Mouse (Mus musculus) left cerebral cortex, postnatal 10 days (tissue): Measurements from ENCODE around the gene Ascl2. TPM values are rescaled to one million over a fixed set of nuclear protein-coding genes. Genes with fewer than 3 reads are reported as not detected.

Experiments used
- DNase-seq, 2 experiments: peaks; one replicate each; pipeline ENCODE4 v3.0.0; 2021 to 2022; ENCODE audit warnings: low spot score in 2 of 2, mixed read lengths in 1 of 2; ENCODE audit errors: extremely low spot score in 1 of 2
- intact Hi-C: fragments of 180-260 bp; cut with DNase I; formaldehyde crosslinking; loops from one replicate; pipeline ENCODE4 v1.15.1; 2025
- total RNA-seq, 2 experiments: library from RNA; stranded (reverse); gene quantifications; 2 replicates each; pipeline ENCODE4 v1.2.3; 2021

The Ascl2 gene
- total RNA-seq, 2 experiments from 2014 or later = 0.43 to 0.58 TPM

DNA sequence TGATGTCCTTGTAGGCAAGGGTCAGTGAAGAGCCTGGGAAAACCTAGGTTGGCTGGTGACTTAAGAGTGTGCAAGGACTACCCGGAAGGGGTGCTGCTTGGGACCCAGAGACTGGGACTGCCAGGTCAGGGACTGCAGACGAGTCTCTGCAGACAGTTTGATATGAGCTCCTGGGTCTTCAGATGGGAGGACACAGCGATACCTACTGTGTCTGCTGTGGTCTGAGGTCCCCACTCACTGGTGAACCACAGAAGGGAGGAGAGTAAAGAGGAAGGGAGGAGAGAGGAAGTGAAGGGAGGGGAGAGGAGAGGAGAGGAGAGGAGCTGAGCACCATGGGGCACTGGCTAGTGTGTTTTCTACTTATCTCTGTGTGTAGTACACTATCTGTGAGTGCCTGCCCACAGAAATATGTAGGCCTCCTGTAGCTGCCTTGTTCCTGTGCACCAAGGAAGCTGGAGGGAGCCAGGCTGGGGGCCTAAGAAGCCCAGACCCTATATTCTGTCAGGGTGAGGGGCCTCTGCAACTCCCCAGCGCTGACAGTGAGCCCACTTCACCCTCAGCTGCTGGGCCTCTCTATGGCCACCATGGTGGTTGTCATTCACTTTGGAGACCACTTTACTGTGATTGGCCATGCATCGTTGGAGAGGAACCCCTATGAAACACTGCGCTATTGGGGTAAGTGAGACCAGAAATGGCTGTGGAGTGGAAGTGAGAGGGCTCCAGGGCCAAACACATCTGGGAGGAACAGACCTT is 36.5 kb upstream of the Ascl2 start:
- intact Hi-C loops = no loop called here
- no peak for DNase-seq

DNA sequence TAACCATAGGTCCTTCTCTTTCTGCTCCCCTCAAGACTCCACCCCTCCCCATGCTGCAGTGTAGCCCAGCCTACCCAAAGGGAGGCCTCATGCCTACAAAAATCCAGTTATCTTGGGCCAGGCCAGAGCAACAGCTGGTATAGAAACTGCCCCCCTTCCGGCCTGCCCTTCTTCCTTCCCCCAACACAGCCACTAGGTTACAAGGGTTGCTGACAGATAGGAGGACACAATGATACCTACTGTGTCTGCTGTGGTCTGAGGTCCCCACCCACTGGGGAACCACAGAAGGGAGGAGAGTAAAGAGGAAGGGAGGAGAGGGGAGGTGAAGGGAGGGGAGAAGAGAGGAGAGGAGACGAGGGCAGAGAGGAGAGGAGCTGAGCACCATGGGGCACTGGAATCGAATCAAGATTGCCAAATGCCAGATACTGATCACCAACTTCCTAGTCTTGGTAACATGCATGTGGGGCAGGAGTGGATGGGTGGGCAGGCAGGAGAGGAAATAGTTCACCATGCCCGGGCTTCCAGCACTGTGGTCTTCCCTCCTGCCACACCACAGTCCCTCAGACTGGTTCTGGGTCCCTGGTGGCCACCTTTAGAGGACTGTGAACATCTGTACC is 35.8 kb upstream of the Ascl2 start, which contains the start of gene Tspan32:
TSS of gene Tspan32 (plus strand) at position 320 of the 617 bp plus-strand sequence.
- intact Hi-C loops = no loop called here
- DNase-seq = no peak

DNA sequence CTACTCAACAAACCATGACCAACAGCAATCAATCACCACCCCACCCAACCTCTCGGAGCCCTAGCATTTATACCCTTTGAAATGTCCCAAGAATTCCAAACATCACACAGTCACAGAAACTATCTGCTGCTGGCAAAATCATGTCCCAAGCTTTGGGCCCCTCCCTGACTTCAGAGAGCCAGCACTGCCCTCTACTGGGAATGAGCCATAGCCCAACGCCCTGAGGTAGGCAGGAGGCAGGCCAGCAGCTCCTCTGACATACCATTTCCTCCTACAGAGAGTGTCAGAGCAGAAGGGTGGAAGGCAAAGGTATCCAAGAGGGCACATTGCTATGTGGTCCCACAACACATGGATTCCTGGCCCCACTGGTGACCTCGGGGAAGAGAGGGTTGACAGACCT is 33.6 kb upstream of the Ascl2 start:
- intact Hi-C loops = no loop called here
- no peak for DNase-seq

DNA sequence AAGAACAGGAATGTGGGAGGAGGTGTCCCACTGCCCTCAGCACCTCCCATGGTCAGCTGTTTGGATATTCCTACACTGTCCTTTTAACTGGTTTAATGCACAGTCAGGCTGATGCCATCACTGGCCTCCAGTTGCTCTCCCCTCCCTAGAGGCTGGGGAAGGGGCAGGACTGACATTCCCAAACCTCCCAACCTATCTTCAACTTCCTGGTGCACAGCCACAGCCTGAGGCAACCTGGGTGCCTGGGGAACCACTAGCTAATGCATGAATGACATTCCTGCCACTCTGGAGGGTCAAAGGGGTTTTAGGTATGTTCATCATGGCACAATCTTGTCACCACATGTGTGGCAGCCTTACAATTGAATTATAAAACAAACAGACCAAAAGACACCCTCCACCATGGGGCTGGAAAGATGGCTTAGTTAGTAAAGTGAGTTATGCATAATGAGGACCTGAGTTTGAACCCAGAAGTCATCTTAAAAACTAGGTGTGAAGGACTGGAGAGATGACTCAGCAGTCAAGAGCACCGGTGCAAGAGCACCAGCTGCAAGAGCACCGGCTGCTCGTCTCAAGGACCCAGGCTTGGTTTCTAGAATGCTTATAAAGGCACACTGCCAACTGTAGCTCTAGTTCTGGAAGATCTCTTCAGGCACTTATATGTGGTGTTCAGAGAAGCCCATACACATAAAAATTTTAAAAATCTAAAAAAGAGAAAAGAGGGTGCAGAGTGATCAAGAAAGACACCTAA is 28.5 kb upstream of the Ascl2 start:
- intact Hi-C loops = no loop called here
- DNase-seq = no peak

DNA sequence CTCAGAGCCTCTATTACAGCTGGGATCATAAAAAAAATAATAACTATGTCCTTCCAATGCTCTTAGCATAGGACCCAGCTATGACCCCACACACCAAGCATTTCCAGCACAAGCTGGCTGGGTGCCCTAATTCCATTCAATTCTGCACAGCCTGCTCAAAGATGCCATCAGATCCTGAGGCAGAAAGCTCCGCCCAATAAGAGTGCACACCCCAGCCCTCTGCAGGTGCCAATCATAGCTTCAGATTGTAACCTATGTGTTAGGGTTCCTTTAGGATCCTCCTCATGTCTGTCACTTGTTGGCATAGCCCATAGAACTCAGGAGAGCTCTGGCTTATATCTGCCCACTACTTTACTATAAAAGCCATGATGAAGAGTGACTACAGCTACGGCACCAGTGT is 27.9 kb upstream of the Ascl2 start:
- no peak for DNase-seq
- intact Hi-C loops = no loop called here

DNA sequence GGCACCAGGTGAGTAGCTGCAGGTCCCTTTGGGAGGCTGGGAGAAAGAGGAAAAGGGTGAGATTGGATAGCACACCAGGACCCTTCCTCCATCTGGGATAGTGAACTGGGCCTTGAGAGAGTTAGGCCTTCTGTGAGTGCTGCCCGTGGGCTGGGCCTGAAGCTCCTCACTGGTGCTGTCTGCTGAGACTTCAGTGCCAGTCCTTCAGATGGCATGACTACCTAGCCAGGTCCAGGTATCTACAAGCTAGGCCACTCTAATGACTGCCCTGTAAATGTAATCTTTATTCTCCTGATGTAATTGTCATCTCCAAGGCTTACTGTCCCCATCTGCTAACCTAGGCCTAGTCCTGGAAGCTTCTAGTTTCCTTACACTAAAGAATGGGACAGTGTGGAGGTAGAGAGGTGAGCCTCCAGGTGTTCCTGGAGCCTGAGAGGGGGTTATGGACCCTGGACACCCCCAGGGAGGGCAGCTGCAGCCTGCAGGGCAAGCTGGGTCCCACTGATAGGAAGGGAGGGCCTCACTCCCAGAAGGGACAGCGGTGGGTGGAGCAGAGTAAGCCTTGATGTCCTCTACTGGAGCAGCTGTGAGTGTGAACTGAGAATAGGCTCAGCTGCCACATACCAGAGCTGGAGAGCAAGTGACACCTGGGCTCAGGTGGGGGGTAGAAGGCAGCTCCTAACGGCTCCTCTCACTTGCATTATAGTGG is 26.7 kb upstream of the Ascl2 start:
- no peak for DNase-seq

DNA sequence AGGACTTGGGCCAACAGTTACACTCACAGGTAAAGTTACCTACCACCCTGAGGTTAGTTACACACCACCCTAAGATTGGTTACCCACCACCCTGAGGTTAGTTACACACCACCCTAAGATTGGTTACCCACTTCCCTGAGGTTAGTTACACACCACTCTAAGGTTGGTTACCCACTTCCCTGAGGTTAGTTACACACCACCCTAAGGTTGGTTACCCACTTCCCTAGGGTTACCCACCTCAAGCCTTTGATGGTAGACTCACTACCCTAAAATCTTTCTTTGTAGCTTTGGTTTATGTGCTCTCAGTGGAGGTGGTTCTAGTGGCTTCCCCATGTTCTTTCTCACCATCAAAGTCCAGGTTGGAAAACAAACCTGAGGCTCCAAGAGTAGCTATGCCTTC is 25.9 kb upstream of the Ascl2 start:
- DNase-seq = no peak
- intact Hi-C loops = no loop called here

More for the DNA sequence above, 26.7 kb upstream of the Ascl2 start:
- intact Hi-C loops = no loop called here

DNA sequence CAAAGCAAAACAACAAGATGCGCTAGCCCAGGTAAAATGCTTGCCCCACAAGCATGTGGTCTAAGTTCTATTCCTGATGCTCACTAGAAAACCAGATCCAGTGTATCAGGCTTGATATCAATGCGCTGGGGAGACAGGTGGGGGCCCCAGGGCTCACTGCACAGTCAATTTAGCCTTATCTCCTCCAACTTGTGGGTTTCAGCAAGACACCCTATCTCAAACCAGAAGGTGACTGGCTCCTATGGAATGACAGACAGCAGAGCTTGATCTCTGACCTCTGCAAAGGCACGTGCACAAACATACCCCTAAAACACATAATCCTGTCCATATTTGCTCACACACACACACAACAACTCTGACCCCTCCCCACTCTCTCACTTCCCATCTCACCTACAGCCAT is 18.7 kb upstream of the Ascl2 start:
- intact Hi-C loops = no loop called here

DNA sequence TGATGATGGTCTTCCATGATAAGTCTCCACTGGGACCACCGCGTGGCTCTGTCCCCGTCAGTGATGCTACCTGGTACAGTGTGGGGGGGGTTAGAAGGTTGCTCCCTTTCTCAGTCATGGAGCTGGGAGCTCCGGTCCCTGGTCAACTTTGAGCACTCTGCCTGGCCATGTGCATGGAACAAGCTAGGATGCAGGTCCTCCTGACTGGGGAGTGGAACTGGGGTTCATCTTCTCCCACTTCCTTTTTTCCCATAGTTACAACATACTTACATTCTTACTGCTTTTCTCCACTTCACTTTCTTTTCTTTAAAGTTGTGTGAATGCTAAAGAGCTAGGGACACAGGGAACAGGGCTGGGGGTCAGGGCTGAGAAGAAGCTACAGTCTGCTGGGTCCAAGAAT is 16.1 kb upstream of the Ascl2 start:
- intact Hi-C loops = no loop called here
- DNase-seq = no peak

More for the DNA sequence above, 18.7 kb upstream of the Ascl2 start:
- no peak for DNase-seq

DNA sequence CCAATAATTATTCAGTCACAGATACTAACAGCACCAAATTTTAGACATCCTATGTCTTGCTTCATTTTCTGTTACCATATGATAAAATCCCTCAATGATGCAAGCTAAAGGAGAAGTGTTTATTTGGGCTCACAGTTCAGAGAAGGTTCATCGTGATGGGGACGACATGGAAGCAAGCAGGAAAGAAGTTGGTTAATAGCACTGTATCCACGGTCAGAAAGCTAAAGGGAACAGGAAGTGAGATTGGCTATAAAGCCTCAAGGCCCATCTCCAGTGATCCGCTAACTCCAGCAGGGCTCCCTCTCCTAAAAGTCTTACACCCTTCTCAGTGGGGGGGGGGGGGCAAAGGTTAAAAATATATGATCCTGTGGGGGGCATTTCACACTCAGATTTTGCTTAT is 12.8 kb upstream of the Ascl2 start:
- intact Hi-C loops = no loop called here
- no peak for DNase-seq

DNA sequence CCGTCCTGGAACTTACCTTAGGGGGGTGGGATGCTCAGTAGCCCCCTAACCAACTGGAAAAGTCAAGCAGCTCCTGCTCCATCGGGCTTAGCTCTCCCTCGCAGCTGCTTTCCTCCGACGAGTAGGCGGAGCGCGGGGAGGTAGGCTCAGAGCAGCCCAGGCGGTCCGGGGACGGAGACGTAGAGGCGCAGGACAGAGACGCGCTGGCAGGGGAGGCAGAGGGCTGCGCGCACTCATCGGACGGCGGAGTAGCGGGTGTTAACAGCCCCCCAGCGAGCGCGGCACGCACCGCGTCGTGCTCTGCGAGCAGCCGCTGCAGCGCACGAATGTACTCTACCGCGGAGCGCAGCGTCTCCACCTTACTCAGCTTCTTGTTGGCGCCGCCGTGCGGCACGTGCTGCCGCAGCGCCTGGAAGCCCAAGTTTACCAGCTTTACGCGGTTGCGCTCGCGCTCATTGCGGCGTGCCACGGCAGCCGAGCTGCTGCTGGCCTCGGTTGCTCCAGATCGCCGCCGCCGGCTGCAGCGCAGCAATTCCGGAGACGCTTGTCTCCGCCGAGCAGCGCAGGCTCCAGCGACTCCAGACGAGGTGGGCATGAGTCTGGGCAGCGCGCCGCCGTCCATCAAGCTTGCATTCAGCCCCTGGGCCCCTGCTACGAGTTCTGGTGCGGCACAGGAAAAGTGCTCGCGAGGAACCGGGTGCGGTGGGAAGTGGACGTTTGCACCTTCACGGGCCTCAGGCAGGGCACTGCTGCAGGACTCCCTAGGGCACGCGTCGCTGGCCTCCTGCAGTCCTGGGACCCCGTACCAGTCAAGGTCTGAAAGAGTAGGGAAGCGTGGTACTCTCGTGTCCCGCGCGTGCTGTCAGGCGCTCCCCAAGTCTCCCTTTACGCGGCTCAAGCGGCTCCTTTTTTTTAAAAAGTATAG is 918 bp downstream of the Ascl2 start:
- intact Hi-C loops = no loop called here
- peak; percentile 48 to 73 for DNase-seq

DNA sequence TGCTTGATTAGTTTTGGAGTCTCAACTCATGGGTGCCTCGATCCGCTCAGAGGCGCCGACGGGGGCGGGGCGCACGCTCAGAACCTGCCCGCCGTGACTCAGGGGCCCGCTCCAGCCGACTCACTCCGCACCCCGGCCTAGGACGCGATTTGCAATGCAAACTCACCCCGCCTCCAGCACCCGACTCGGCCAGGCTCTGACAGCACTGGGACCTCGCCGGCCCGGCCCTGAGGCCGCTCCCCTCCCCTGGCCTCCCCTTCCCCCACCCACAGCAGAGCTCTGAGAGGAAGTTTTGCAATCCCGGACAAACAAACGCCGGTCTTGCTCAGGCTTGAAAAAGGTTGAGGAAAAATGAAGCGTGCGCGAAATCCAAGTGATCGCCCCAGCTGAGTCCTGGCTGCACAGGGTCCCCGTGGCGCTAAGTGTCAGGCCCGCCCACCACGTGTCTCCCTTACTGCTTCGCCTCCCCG is 1.6 kb downstream of the Ascl2 start:
- intact Hi-C loops = no loop called here
- DNase-seq = peak in 1 of 2 experiments; percentile 47

DNA sequence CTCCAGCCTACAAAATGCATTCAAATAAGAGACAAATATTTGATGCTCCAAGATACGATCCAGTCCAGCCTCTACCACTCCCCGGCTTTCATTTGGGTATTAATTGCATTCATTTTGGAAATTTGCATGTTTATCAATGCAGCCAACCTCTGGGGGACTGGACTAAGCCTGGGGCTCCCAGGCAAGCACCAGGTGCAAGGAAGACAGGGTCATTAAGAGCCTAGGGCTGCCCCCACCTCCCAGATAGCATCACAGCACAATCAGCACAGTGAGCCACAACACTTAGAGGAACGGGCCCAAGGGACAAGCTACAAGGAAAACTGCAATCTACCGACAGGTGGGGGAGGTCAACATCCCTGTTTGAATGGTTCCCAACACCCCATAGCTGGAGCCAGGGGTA is 9.3 kb downstream of the Ascl2 start:
- intact Hi-C loops = no loop called here

DNA sequence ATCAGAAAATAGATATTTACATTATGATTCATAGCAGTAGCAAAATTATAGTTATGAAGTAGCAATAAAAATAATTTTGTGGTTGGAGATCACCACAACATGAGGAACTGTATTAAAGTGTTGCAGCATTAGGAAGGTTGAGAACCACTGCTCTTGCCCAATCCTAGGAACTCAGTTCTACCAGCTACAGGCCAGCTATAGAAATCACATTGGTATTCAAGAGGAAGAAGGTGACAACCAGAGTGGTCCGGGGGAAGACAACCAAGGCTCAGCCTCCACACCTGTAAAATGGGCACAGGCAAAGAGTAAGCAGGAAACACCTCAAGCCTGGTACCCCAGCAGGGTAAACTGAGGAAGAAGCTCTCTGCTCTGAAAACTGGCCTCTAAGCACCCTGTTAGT is 10.2 kb downstream of the Ascl2 start:
- DNase-seq = no peak
- intact Hi-C loops = no loop called here

More for the DNA sequence above, 9.3 kb downstream of the Ascl2 start:
- DNase-seq = no peak

DNA sequence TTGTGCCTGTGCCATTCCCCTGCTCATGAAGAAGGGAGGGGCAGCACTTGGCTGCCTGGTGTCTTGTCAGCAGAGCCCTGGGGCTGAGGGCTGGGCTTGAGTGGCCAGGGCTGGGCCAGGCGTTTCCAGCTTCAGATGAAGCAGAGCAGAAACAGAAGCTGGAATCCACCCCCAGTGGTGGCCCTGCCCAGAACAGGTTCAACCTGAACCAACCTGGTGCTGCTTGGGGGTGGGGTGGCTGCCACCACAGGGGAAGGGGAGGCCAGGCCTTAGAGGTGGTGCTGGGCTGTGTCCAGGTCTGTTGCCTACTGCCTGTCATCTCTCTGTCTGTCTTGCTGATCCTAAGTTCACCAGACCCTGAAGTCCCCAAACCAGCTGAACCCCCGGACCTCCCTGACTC is 13.0 kb downstream of the Ascl2 start:
- intact Hi-C loops = no loop called here
- no peak for DNase-seq

DNA sequence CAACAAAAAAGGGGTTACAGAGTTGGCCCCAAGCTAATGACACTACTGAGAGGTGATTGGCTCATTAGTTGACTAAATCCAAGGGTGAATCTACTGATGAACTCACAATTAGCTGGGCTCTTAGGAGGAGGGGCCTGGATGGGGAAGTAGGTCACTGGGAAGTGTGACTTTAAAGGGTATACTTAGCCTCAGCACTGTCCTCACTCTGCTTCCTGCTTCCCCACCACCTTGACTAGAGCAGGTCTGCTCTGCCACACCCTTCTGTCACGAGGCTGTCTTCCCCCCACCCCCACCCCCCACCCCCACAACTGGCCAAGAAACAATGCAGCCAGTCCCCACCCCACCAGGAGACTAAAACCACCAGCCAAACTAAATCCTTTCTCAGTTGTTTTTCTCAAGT is 19.5 kb downstream of the Ascl2 start:
- intact Hi-C loops = no loop called here

DNA sequence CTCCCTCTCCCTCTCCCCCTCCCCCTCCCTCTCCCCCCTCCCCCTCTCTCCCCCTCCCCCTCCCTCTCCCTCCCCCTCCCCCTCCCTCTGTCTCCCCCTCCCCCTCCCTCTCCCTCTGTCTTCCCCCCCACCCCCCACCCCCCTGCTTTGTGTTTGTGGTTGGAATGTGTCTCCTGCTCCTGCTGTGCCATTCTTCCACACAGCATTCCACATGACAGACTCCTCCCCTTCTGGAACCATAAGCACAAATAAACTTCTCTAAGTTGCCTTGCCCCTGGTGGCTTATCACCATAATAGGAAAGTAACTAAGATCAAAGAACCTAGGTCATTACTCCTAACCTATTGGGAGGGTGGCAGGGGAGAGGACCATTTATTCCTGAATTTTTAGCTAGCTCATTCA is 31.4 kb downstream of the Ascl2 start:
- no peak for DNase-seq
- intact Hi-C loops = no loop called here

More for the DNA sequence above, 19.5 kb downstream of the Ascl2 start:
- no peak for DNase-seq

DNA sequence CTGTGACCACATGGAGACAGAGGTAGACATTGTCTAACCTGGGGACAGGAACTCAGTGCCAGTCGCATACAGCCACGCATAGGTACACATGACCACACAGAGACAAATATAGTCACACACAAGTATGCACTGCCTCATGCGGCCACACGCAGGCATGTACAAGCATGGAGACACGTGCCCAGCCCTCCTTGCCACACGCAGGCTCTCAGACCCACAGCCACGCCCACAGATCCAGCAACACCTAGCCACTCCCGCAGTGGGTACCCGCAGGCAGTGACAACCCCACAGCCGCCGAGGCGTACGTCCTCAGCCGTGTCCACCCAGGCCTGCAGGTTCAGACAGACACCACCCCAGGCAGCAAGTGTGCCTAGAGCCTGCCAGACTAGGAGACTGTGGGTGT is 33.4 kb downstream of the Ascl2 start:
- DNase-seq = peak in 1 of 2 experiments; percentile 29
- intact Hi-C loops = no loop called here
